Comparison of ENCODE assay signal across 9 mouse cellular contexts in genomic region chr12:25467789-25468188, GRCm38 (mm10).
DNase-seq lines count a peak whose midpoint lies in the region.
"Had no signal": no experiment of that assay in that cellular context is flagged by ENCODE, and none has a peak within 500 bp of the region (broad histone marks: within the 10 kb centered on the region; RNA-seq: fewer than 3 reads in every experiment).

No protein-coding gene starts in this region.

- DNase-seq in adrenal gland, postnatal 10 days, result peak; percentile 10
- DNase-seq in adrenal gland, adult 18-20 months (ENCODE audit: low spot score in 2 of 2), result no peak
- peak; percentile 26 for DNase-seq in ovary, postnatal 36 days (ENCODE audit: low spot score)
- no peak for DNase-seq in ovary, postnatal 10 days (ENCODE audit: low spot score)
- peak; percentile 51 for DNase-seq in liver
- no peak for DNase-seq in thymus, postnatal 4 days
- no peak for DNase-seq in urinary bladder, postnatal 36 days (ENCODE audit: low spot score in 2 of 2)
- no peak for DNase-seq in yolk sac, embryonic 10.5 days (ENCODE audit: low spot score)
- DNase-seq: lung, adult 18-20 months had no signal

Comparison
In these comparisons a context has a peak if more than half of its experiments do, and no peak if none do; other contexts are left out.
1. DNase-seq: peak in adrenal gland, postnatal 10 days (single experiment), ovary, postnatal 36 days (single experiment) and liver (single experiment); none in adrenal gland, adult 18-20 months (0 of 2), ovary, postnatal 10 days (single experiment), thymus, postnatal 4 days (single experiment), urinary bladder, postnatal 36 days (0 of 2) and yolk sac, embryonic 10.5 days (single experiment).